Mouse (Mus musculus) kidney, postnatal 0 days (tissue): ENCODE results near the gene Gm20604. TPM values are rescaled to one million over a fixed set of nuclear protein-coding genes. Genes with fewer than 3 reads are reported as not detected.

Experiments
- ATAC-seq: fragments of 200-750 bp; cut with Nextera tagmentation; replicated peaks from 2 replicates; pipeline ENCODE4 v1.8.0; 2017; ENCODE audit warnings: low read depth, moderate number of reproducible peaks, moderate TSS enrichment, moderate library complexity; ENCODE audit not compliant: low FRiP score
- DNase-seq: peaks from one replicate; pipeline ENCODE4 v3.0.0-alpha.2; 2016; ENCODE audit warnings: low spot score
- H3K27ac ChIP-seq: fragments of 300-500 bp; sonication (generic); 2 replicates; pipeline ENCODE4 v1.5.1; 2014; ENCODE audit warnings: mild to moderate bottlenecking
- H3K27me3 ChIP-seq: fragments of 300-500 bp; sonication (generic); 2 replicates; pipeline ENCODE4 v1.6.1; 2014; ENCODE audit warnings: low read length, mixed read lengths; ENCODE audit not compliant: insufficient read depth
- H3K36me3 ChIP-seq: fragments of 300-500 bp; sonication (generic); 2 replicates; pipeline ENCODE4 v1.6.1; 2014; ENCODE audit warnings: low read length, mixed read lengths; ENCODE audit not compliant: insufficient read depth
- H3K4me1 ChIP-seq: fragments of 300-500 bp; sonication (generic); replicated peaks from 2 replicates; pipeline ENCODE4 v1.6.1; 2014; ENCODE audit warnings: antibody characterized with exemption, low read length, mixed read lengths; ENCODE audit not compliant: insufficient read depth
- H3K4me2 ChIP-seq: fragments of 300-500 bp; sonication (generic); 2 replicates; pipeline ENCODE4 v1.6.1; 2014; ENCODE audit warnings: mild to moderate bottlenecking, low read length, moderate library complexity, mixed read lengths
- H3K4me3 ChIP-seq: fragments of 300-500 bp; sonication (generic); replicated peaks from 2 replicates; pipeline ENCODE4 v1.5.1; 2014; ENCODE audit warnings: low read depth, low read length
- H3K9ac ChIP-seq: fragments of 300-500 bp; sonication (generic); 2 replicates; pipeline ENCODE4 v1.6.1; 2014; ENCODE audit warnings: low read depth, low read length
- H3K9me3 ChIP-seq: fragments of 300-500 bp; sonication (generic); replicated peaks from 2 replicates; pipeline ENCODE4 v1.6.1; 2016; ENCODE audit warnings: low read length, inconsistent platforms, mixed read lengths
- CTCF ChIP-seq: IDR thresholded peaks from 2 replicates; pipeline ENCODE4 v1.5.1; 2016; ENCODE audit warnings: antibody characterized with exemption, low read depth, mild to moderate bottlenecking, moderate library complexity
- WGBS: fragments of 180-500 bp; shearing (Covaris S2); extraction: QIAGEN DNeasy Blood & Tissue Kit; methylation state at CpG from one replicate; pipeline ENCODE4 v1.1.7; 2014; 5-methylcytosine and 5-hydroxymethylcytosine counted together
- polyA plus RNA-seq: library from polyadenylated mRNA; unstranded; fragments of >200 nt; fragmentation: Nextera tagmentation; extraction: Ambion mirVana; gene quantifications from 2 replicates; pipeline ENCODE4 v1.2.1, GENCODE M21; 2015

Gene Gm20604
- polyA plus RNA-seq, 1 experiment from 2014 or later: 20.5 TPM

GRCm38 (mm10) chr12:102778151-102778550, 19.7 kb upstream of the Gm20604 start:
- DNase-seq: no peak
- Histone ChIP-seq H3K9me3 (no peaks in the 10 kb centered on the region), H3K27ac (no peak overlapping the region), H3K27me3 (no peaks in the 10 kb centered on the region), H3K4me2 (no peak overlapping the region), H3K36me3 (peaks cover 20% of the 10 kb centered on the region), H3K9ac (no peak overlapping the region), H3K4me1 (no peaks in the 10 kb centered on the region), H3K4me3 (no peak overlapping the region)
- no peak for ATAC-seq
- TF ChIP-seq CTCF: no peak
- WGBS: 78% methylated on average over 5 of the region's 5 CpGs

DNA sequence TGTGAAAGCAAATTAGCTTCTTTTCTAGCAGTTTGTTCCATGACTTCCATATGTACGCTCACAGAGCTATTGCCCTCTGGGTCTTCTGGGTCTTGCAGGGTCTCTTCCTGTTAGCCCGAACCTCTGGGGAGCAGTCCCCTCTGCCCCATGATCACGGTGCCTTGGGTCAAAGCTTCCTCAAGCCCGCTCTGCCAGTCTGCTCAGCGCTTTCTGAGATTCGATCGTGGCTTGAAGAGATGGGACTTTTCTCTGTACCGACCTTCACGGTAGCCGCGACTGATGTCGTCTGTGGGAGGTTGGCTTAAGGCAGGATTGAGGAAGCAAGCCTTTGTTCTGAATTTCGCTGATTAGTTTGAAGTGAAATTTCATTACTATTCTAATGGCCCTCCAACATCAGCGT, 17.6 kb upstream of the Gm20604 start:
- H3K4me1 ChIP-seq: no peaks in the 10 kb centered on the region
- no peak overlapping the region for H3K9ac ChIP-seq
- H3K27me3 ChIP-seq: no peaks in the 10 kb centered on the region
- no peaks in the 10 kb centered on the region for H3K9me3 ChIP-seq
- WGBS: 92% methylated on average over 14 of the region's 14 CpGs
- no peak overlapping the region for H3K4me2 ChIP-seq
- ATAC-seq (no peak), DNase-seq (no peak)
- H3K36me3 ChIP-seq: peaks cover 33% of the 10 kb centered on the region
- TF ChIP-seq CTCF: no peak
- H3K4me3 ChIP-seq: no peak overlapping the region
- H3K27ac ChIP-seq: no peak overlapping the region

GRCm38 (mm10) chr12:102772676-102773075, 14.2 kb upstream of the Gm20604 start:
- Histone ChIP-seq H3K27me3 (no peaks in the 10 kb centered on the region), H3K4me1 (no peaks in the 10 kb centered on the region), H3K36me3 (peaks cover 64% of the 10 kb centered on the region), H3K27ac (no peak overlapping the region), H3K4me2 (no peak overlapping the region), H3K9ac (no peak overlapping the region), H3K9me3 (no peaks in the 10 kb centered on the region), H3K4me3 (no peak overlapping the region)
- DNase-seq: no peak
- no peak for TF ChIP-seq CTCF
- no peak for ATAC-seq
- 96% methylated on average over 5 of the region's 5 CpGs for WGBS

GRCm38 (mm10) chr12:102771601-102772000, 13.1 kb upstream of the Gm20604 start:
- no peak for ATAC-seq
- H3K4me3 ChIP-seq: no peak overlapping the region
- DNase-seq: no peak
- TF ChIP-seq CTCF: no peak
- H3K9ac ChIP-seq: no peak overlapping the region
- 95% methylated on average over 8 of the region's 8 CpGs for WGBS
- peaks cover 65% of the 10 kb centered on the region for H3K36me3 ChIP-seq
- no peak overlapping the region for H3K27ac ChIP-seq
- no peaks in the 10 kb centered on the region for H3K4me1 ChIP-seq
- H3K27me3 ChIP-seq: no peaks in the 10 kb centered on the region
- H3K9me3 ChIP-seq: no peaks in the 10 kb centered on the region
- H3K4me2 ChIP-seq: no peak overlapping the region

DNA sequence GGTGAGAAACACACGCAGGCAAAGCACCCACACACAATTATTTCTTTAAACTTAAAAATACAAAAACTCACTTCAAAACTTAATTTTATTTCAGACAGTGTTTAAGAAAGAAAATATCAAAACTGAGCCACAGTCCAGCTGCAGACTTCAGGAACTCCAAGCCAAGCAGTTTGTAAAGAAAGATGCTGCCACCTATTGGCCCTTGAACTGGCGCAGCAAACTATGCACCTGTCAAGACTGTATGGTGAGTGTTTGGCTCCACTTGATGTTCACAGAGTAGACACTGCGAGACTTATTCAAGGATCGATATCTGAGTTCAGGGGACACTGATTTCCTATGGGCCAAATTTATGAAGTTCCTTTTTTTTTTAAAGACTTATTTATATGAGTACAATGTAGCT, 10.5 kb upstream of the Gm20604 start:
- H3K4me1 ChIP-seq: no peaks in the 10 kb centered on the region
- peaks cover 69% of the 10 kb centered on the region for H3K36me3 ChIP-seq
- H3K27me3 ChIP-seq: no peaks in the 10 kb centered on the region
- H3K4me2 ChIP-seq: no peak overlapping the region
- no peaks in the 10 kb centered on the region for H3K9me3 ChIP-seq
- peak; percentile 58 for TF ChIP-seq CTCF
- H3K4me3 ChIP-seq: no peak overlapping the region
- no peak for DNase-seq
- H3K27ac ChIP-seq: no peak overlapping the region
- no peak for ATAC-seq
- H3K9ac ChIP-seq: no peak overlapping the region
- 92% methylated on average over 4 of the region's 4 CpGs for whole genome bisulfite sequencing

DNA sequence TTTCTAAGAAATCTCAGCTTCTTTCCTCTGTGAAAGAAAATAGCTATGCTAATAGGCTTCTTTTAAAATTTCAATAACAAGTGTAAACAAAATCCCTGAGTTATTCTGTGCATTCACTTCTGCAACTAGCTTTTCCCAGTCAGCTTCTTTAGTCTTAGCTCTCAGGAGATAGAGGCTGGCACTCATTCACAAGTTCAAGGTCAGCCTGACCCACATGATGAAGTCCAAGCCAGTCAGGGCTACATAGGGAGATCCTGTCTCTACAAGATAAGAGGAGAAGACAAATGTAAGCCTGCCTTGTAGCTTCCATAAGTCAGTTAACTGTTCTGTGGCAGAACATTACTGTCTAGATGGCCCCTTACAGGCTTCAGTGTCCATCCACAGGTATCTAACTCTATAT, 5.2 kb upstream of the Gm20604 start:
- DNase-seq (no peak), ATAC-seq (no peak)
- Histone ChIP-seq H3K9me3 (no peaks in the 10 kb centered on the region), H3K4me2 (no peak overlapping the region), H3K36me3 (peaks cover 31% of the 10 kb centered on the region), H3K4me1 (peaks cover 5% of the 10 kb centered on the region), H3K27ac (no peak overlapping the region), H3K4me3 (no peak overlapping the region), H3K9ac (no peak overlapping the region), H3K27me3 (no peaks in the 10 kb centered on the region)
- no peak for TF ChIP-seq CTCF

GRCm38 (mm10) chr12:102761668-102762067, 3.2 kb upstream of the Gm20604 start:
- H3K27ac ChIP-seq: no peak overlapping the region
- H3K9me3 ChIP-seq: no peaks in the 10 kb centered on the region
- H3K4me2 ChIP-seq: no peak overlapping the region
- no peak overlapping the region for H3K4me3 ChIP-seq
- TF ChIP-seq CTCF: no peak
- peaks cover 8% of the 10 kb centered on the region for H3K4me1 ChIP-seq
- H3K27me3 ChIP-seq: no peaks in the 10 kb centered on the region
- DNase-seq (no peak), ATAC-seq (no peak)
- no peak overlapping the region for H3K9ac ChIP-seq
- WGBS: 78% methylated on average over 3 of the region's 3 CpGs
- peaks cover 14% of the 10 kb centered on the region for H3K36me3 ChIP-seq
